Mouse (Mus musculus): ENCODE results near the gene Lexm.

GRCm38 (mm10) chr4:106613105-106613504 is 3.9 kb downstream of the Lexm start:
- no peak for TF ChIP-seq EP300 (IDR thresholded peaks at IDR 0.05; ENCODE audit: low read depth)
- TF ChIP-seq CTCF (IDR thresholded peaks at IDR 0.05; ENCODE audit: low read depth) = no peak

Data from heart, postnatal 0 days (tissue).